Mouse (Mus musculus): ENCODE measurements around the gene Cbwd1.

GRCm38 (mm10) chr19:25002828-25003227 is 41.4 kb upstream of the Cbwd1 start:
- TF ChIP-seq CTCF (IDR thresholded peaks at IDR 0.05; ENCODE audit: borderline replicate concordance, control insufficient read depth, extremely low read depth, insufficient read depth, low read length, poor library complexity) (no peak), POLR2A (IDR thresholded peaks at IDR 0.05; ENCODE audit: control insufficient read depth, extremely low read depth, insufficient read depth, low read length, poor library complexity) (no peak)
